Mouse (Mus musculus) ES-E14 (cell line): Measurements from ENCODE around the gene Tmem247.

Experiments used
- HCFC1 ChIP-seq: IDR thresholded peaks from 2 replicates; pipeline ENCODE4 v1.6.1; 2012; ENCODE audit warnings: low read length, inconsistent platforms, borderline replicate concordance; ENCODE audit not compliant: insufficient read depth
- ZC3H11A ChIP-seq: IDR thresholded peaks from 2 replicates; pipeline ENCODE4 v1.6.1; 2012; ENCODE audit warnings: low read depth, mild to moderate bottlenecking, inconsistent platforms, low read length, borderline replicate concordance

DNA sequence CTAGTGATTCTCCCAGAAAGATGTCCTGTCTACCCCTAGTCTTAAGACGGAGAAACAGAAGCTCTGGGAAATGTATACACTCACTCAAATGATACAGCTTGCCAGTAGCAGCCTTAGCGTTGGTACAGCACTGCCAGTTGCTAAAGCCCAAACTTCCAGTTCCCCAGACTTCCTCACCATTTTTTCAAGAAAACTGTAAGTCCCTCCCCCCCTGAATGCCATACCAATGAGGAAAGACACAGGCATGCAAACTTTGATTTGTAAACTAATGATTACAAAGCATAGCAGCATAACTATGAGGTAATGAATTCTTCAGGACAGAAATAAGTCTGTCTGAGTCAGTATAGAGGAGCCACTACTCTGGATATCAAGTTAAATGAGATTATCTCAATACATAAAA, 39.4 kb upstream of the Tmem247 start:
- no peak for TF ChIP-seq ZC3H11A
- no peak for TF ChIP-seq HCFC1
